ENCODE assay signal across 12 mouse cellular contexts in the genomic region with DNA sequence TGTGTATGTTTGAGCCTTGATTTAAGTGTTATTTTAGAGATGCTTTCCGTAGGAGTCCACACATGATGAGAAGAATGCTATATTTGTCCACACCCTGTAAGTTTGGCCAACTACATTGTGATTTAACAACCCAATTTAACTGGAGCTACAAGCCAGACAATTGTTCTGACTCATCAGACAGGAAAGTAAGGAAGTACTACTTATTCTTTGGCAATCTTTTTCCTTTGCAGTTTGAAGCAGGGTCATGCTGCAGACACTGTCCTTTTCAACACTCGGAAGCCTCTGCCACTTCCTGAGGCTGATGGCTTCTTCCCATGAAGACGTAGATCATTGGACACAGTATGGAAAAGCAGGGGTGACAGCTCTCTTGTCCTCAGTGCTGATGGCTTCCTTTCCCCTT.
DNase-seq lines count a peak whose midpoint lies in the region; ATAC-seq and TF ChIP-seq lines count a peak whose summit lies in the region.
"Had no signal": no experiment of that assay in that cellular context is flagged by ENCODE, and none has a peak within 500 bp of the region (broad histone marks: within the 10 kb centered on the region; RNA-seq: fewer than 3 reads in every experiment).

No protein-coding gene starts in this region.

- no peak for TF ChIP-seq CTCF in heart, postnatal 0 days (IDR thresholded peaks at IDR 0.05; ENCODE audit: low read depth)
- TF ChIP-seq CTCF in gastrocnemius, adult 2 months (IDR thresholded peaks at IDR 0.05) = no peak

- no peaks in the 10 kb centered on the region for H3K27me3 ChIP-seq in intestine, embryonic 16.5 days (replicated peaks; ENCODE audit: control insufficient read depth, insufficient read depth, low read length)
- H3K27me3 ChIP-seq in intestine, embryonic 15.5 days (replicated peaks) = no peaks in the 10 kb centered on the region
- no peaks in the 10 kb centered on the region for H3K27me3 ChIP-seq in heart, postnatal 0 days (ENCODE audit: control insufficient read depth, insufficient read depth, low read length)
- H3K27me3 ChIP-seq in lung, embryonic 16.5 days (ENCODE audit: control insufficient read depth, insufficient read depth, low read depth, low read length) = no peaks in the 10 kb centered on the region
- H3K27me3 ChIP-seq: neural tube, embryonic 12.5 days had no signal

- H3K36me3 ChIP-seq in intestine, embryonic 16.5 days (ENCODE audit: control insufficient read depth, insufficient read depth, low read length) = no peaks in the 10 kb centered on the region
- no peaks in the 10 kb centered on the region for H3K36me3 ChIP-seq in intestine, embryonic 15.5 days
- H3K36me3 ChIP-seq in heart, postnatal 0 days (replicated peaks; ENCODE audit: control insufficient read depth, insufficient read depth, low read length) = no peaks in the 10 kb centered on the region
- no peaks in the 10 kb centered on the region for H3K36me3 ChIP-seq in lung, embryonic 16.5 days (ENCODE audit: control insufficient read depth, insufficient read depth, low read length)
- H3K36me3 ChIP-seq: midbrain, embryonic 10.5 days; neural tube, embryonic 12.5 days had no signal

- no peak overlapping the region for H3K4me3 ChIP-seq in intestine, embryonic 16.5 days (ENCODE audit: low read length)
- no peak overlapping the region for H3K4me3 ChIP-seq in intestine, embryonic 15.5 days (replicated peaks)
- no peak overlapping the region for H3K4me3 ChIP-seq in heart, postnatal 0 days (ENCODE audit: low read depth, low read length)
- H3K4me3 ChIP-seq in lung, embryonic 16.5 days (ENCODE audit: low read length) = no peak overlapping the region
- no peak overlapping the region for H3K4me3 ChIP-seq in gastrocnemius, adult 2 months
- H3K4me3 ChIP-seq: midbrain, embryonic 10.5 days; neural tube, embryonic 12.5 days had no signal

- H3K4me2 ChIP-seq in intestine, embryonic 16.5 days (ENCODE audit: low read depth, low read length) = no peak overlapping the region
- no peak overlapping the region for H3K4me2 ChIP-seq in intestine, embryonic 15.5 days (replicated peaks)
- H3K4me2 ChIP-seq in heart, postnatal 0 days (ENCODE audit: low read depth, low read length) = no peak overlapping the region
- H3K4me2 ChIP-seq in lung, embryonic 16.5 days (ENCODE audit: low read depth, low read length) = no peak overlapping the region
- H3K4me2 ChIP-seq: hindbrain, embryonic 14.5 days; neural tube, embryonic 12.5 days had no signal

- no peak overlapping the region for H3K27ac ChIP-seq in intestine, embryonic 16.5 days (ENCODE audit: low read length)
- H3K27ac ChIP-seq in intestine, embryonic 15.5 days = no peak overlapping the region
- peak overlapping the region; percentile 57 for H3K27ac ChIP-seq in heart, postnatal 0 days (ENCODE audit: low read depth)
- H3K27ac ChIP-seq in lung, embryonic 16.5 days (ENCODE audit: low read length) = no peak overlapping the region
- no peak overlapping the region; the same call in 1 of the 2 replicates for H3K27ac ChIP-seq in gastrocnemius, adult 2 months
- H3K27ac ChIP-seq: hindbrain, embryonic 14.5 days; midbrain, embryonic 10.5 days; neural tube, embryonic 12.5 days had no signal

- WGBS in intestine, embryonic 16.5 days = 75% methylated on average over 3 of the region's 3 CpGs
- WGBS in intestine, embryonic 15.5 days = 77% methylated on average over 3 of the region's 3 CpGs
- 53% methylated on average over 3 of the region's 3 CpGs for WGBS in heart, postnatal 0 days
- 52% methylated on average over 3 of the region's 3 CpGs for WGBS in lung, embryonic 16.5 days

- 0 out of 2 replicates have a peak, but pooled peaks have one; percentile 21 for ATAC-seq in intestine, embryonic 16.5 days
- ATAC-seq in intestine, embryonic 15.5 days = no peak; the same call in 1 of the 2 replicates
- peak; percentile 74 for ATAC-seq in heart, postnatal 0 days (ENCODE audit: insufficient read depth, low read depth)
- peak; percentile 84 for ATAC-seq in lung, embryonic 16.5 days (ENCODE audit: low read depth)

- no peak overlapping the region for H3K9ac ChIP-seq in intestine, embryonic 16.5 days (ENCODE audit: low read depth, low read length)
- H3K9ac ChIP-seq in intestine, embryonic 15.5 days = no peak overlapping the region
- H3K9ac ChIP-seq in heart, postnatal 0 days (replicated peaks; ENCODE audit: low read depth, low read length) = no peak overlapping the region
- H3K9ac ChIP-seq in lung, embryonic 16.5 days (ENCODE audit: low read length) = no peak overlapping the region
- H3K9ac ChIP-seq: hindbrain, embryonic 14.5 days; neural tube, embryonic 12.5 days had no signal

- intact Hi-C loops in gastrocnemius, adult 2 months (cut with DNase I) = no loop called here

- H3K9me3 ChIP-seq in intestine, embryonic 16.5 days (ENCODE audit: control insufficient read depth, low read length) = no peaks in the 10 kb centered on the region
- H3K9me3 ChIP-seq in intestine, embryonic 15.5 days = no peaks in the 10 kb centered on the region
- H3K9me3 ChIP-seq in heart, postnatal 0 days (replicated peaks; ENCODE audit: control insufficient read depth, low read length) = no peaks in the 10 kb centered on the region
- no peaks in the 10 kb centered on the region for H3K9me3 ChIP-seq in lung, embryonic 16.5 days (ENCODE audit: control insufficient read depth, low read length)
- H3K9me3 ChIP-seq: midbrain, embryonic 10.5 days; neural tube, embryonic 12.5 days had no signal

- DNase-seq in adrenal gland, postnatal 10 days = peak; percentile 12
- DNase-seq in heart, postnatal 0 days (ENCODE audit: low spot score) = peak; percentile 68
- DNase-seq in gastrocnemius, adult 2 months = no peak
- DNase-seq in frontal cortex, postnatal 36 days (ENCODE audit: low spot score in 2 of 2) = no peak
- DNase-seq: left cerebral cortex, postnatal 4 days; thymus, postnatal 4 days had no signal

- peak; percentile 47; the same call in 1 of the 2 replicates for TF ChIP-seq EP300 in heart, postnatal 0 days (IDR thresholded peaks at IDR 0.05; ENCODE audit: low read depth)

- H3K4me1 ChIP-seq in intestine, embryonic 16.5 days (ENCODE audit: control insufficient read depth, insufficient read depth, low read length) = no peaks in the 10 kb centered on the region
- no peaks in the 10 kb centered on the region for H3K4me1 ChIP-seq in intestine, embryonic 15.5 days (replicated peaks)
- no peaks in the 10 kb centered on the region for H3K4me1 ChIP-seq in heart, postnatal 0 days (ENCODE audit: control insufficient read depth, insufficient read depth)
- no peaks in the 10 kb centered on the region for H3K4me1 ChIP-seq in lung, embryonic 16.5 days (replicated peaks; ENCODE audit: control insufficient read depth, insufficient read depth, low read length)
- H3K4me1 ChIP-seq: midbrain, embryonic 10.5 days; neural tube, embryonic 12.5 days had no signal

Comparison
In these comparisons a context has a peak if more than half of its experiments do, and no peak if none do; other contexts are left out.
1. DNase-seq: peak in adrenal gland, postnatal 10 days (single experiment) and heart, postnatal 0 days (single experiment); none in gastrocnemius, adult 2 months (single experiment) and frontal cortex, postnatal 36 days (0 of 2).